Mouse (Mus musculus): ENCODE data around the gene Zkscan17. TPM values are rescaled to one million over a fixed set of nuclear protein-coding genes. Genes with fewer than 3 reads are reported as not detected.
A peak's percentile ranks its signal among the peaks of the same experiment; 100 is the strongest.
"Not testable (repeated sequence)": the region's sequence is repeated elsewhere in the genome, so short reads cannot be mapped to it uniquely, and the experiment has no call there.

Zkscan17 gene
- 17.0 and 18.0 TPM in 2 replicates for polyA plus RNA-seq (2015; fragmentation: Nextera tagmentation; extraction: Ambion mirVana)

DNA sequence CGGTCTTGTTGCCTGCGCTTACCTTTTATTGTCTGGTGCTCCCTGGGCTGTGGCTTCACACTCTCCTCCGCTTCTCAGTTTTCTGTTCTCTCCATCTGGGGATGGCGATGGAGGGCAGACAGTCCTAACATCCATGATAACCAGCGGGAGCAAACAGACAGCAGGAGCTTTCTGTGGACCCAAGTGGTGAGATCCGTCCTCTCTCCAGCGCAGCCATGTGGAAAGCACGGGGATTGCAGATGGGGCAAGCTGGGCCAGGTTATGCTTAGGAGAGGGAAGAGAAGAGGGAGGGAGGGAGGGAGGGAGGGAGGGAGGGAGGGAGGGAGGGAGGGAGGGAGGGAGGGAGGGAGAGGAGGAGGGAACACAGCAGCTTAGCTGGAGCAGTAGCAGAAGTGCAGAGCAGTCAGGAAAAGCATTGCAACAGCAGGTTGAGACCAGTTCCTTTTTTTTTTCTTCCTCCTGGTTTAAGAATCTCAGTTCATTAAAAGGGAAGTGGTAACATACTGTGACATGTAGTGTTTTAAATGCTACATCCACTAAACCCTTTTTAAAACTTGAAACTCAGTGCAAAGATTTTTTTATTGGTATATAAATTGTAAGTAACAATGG lies at the start of gene Zkscan17:
Gene Zkscan17 (minus strand): TSS at position 280 of the 609 bp plus-strand sequence.
- H3K36me3 ChIP-seq: no peaks in the 10 kb centered on the region
- H3K4me3 ChIP-seq (replicated peaks): no peak within 1 kb of the TSS
- peak within 1 kb of the TSS; percentile 31; the same call in 1 of the 2 replicates for H3K27ac ChIP-seq
- H3K4me1 ChIP-seq: no peaks in the 10 kb centered on the region
- H3K9me3 ChIP-seq: no peaks in the 10 kb centered on the region
- H3K4me2 ChIP-seq: no peak within 1 kb of the TSS
- H3K27me3 ChIP-seq (replicated peaks): no peaks in the 10 kb centered on the region
- H3K9ac ChIP-seq: no peak within 1 kb of the TSS
- ATAC-seq (ENCODE audit: insufficient read depth, low FRiP score, low read depth): no peak
- 43% methylated on average over 8 of the region's 8 CpGs for WGBS

DNA sequence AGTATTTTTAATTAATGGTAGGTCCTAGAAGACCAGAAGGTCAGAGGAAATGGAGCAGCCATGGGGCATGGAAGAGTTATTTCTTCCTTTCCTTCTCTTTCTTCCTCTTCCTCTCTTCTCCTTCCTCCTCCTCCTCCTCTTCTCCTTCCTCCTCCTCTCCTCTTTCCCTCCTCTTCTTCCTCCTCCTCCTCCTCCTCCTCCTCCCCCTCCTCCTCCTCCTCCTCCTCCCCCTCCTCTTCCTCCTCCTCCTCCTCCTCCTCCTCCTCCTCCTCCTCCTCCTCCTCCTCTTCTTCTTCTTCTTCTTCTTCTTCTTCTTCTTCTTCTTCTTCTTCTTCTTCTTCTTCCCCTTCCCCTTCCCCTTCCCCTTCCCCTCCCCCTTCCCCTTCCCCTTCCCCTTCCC lies 49.6 kb upstream of the Zkscan17 start, which contains the start of gene Olfr222:
Gene Olfr222 (minus strand): TSS at position 101 of the 400 bp plus-strand sequence.
- not testable (repeated sequence) for H3K36me3 ChIP-seq; H3K9me3 ChIP-seq; H3K4me3 ChIP-seq (replicated peaks); H3K9ac ChIP-seq; H3K27me3 ChIP-seq (replicated peaks); H3K4me1 ChIP-seq; H3K4me2 ChIP-seq; H3K27ac ChIP-seq; ATAC-seq (ENCODE audit: insufficient read depth, low FRiP score, low read depth)

DNA sequence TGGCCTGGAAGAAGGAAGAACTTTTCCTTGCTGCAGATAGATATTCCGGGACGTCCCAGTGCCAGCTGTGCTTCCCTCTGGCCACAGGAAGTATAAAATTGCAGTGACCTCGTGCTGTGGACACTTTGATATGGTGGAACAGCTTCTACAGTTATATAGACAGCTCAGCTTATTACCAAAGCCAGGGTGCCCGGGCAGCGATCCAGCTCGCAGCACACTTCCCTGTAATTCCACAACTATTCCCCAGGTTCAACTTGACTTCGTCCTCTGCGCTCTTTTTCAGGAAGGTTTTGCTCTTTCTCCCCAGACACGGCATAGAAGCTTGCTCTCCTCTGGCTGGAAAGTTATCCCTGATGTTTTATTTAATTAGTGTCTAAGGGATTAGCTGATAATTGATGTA lies 49.2 kb upstream of the Zkscan17 start:
- WGBS: 47% methylated on average over 9 of the region's 9 CpGs
- Histone ChIP-seq H3K4me1 (no peaks in the 10 kb centered on the region), H3K4me3 (replicated peaks) (no peak overlapping the region), H3K27ac (no peak overlapping the region), H3K4me2 (no peak overlapping the region), H3K36me3 (no peaks in the 10 kb centered on the region), H3K9me3 (no peaks in the 10 kb centered on the region), H3K9ac (no peak overlapping the region), H3K27me3 (replicated peaks) (peaks cover 11% of the 10 kb centered on the region)
- ATAC-seq (ENCODE audit: insufficient read depth, low FRiP score, low read depth): no peak

DNA sequence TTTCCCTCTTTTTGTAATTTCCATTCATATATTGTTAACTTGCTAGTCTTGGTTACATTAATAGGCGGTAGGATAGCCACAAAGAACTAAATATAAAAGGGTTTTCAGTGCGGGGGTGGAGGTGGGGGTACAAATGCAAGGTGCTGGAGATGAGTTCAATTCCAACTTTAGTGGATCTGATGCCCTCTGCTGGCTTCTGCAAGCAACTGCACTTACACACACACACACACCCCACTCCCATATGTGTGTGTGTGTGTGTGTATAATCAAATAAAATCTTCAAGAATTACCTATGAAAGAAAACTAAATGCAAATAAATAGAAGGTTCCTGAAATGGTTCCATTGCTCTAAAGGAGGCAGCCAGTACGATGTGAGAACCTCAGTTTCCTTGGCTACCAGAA lies 42.8 kb upstream of the Zkscan17 start:
- Histone ChIP-seq H3K9ac (no peak overlapping the region), H3K9me3 (no peaks in the 10 kb centered on the region), H3K27ac (no peak overlapping the region), H3K36me3 (no peaks in the 10 kb centered on the region), H3K27me3 (replicated peaks) (peaks cover 12% of the 10 kb centered on the region), H3K4me3 (replicated peaks) (no peak overlapping the region), H3K4me1 (no peaks in the 10 kb centered on the region), H3K4me2 (no peak overlapping the region)
- 55% methylated on average over 3 of the region's 3 CpGs for WGBS
- ATAC-seq (ENCODE audit: insufficient read depth, low FRiP score, low read depth): no peak

DNA sequence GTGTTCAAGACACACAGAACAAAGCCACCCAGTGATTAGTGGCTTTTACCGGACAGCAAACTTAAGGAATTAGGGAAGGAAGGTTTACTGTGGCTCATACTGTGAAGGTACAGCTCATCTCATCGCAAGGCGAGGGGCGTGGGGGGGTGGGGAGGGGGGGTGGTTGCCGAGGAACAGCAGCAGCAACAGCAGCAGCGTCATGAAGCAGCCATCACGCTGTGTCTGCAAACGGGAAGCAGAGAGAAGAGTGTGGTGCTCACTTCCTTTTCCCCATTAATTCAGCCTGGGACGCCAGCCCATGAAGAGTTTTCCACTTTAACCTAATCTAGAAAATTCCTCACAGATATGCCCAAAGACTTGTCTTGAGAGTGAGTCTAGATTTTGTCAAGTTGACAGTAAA lies 36.3 kb upstream of the Zkscan17 start:
- H3K9ac ChIP-seq: no peak overlapping the region
- no peak overlapping the region for H3K27ac ChIP-seq
- H3K4me1 ChIP-seq: no peaks in the 10 kb centered on the region
- H3K4me3 ChIP-seq (replicated peaks): no peak overlapping the region
- no peaks in the 10 kb centered on the region for H3K27me3 ChIP-seq (replicated peaks)
- H3K4me2 ChIP-seq: no peak overlapping the region
- 73% methylated on average over 9 of the region's 9 CpGs for WGBS
- H3K36me3 ChIP-seq: no peaks in the 10 kb centered on the region
- H3K9me3 ChIP-seq: no peaks in the 10 kb centered on the region
- no peak for ATAC-seq (ENCODE audit: insufficient read depth, low FRiP score, low read depth)

DNA sequence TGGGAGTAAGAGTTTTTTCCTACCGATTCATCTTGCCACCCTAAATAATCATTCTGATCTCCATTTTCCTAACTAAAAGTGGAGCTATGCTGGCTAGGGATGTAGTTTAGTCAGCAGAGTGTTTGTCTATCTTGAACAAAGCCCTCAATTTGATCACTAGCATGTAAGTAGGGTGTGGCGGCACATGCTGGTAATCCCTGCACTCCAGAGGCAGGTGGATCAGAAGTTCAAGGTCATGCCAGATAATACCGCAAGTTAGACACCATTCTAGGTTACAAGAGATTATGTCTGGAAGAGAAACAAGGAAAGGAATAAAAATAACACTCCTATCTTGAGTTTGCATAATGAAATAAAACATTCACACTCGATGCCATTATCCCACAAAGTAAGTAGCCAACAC lies 35.8 kb upstream of the Zkscan17 start:
- H3K4me1 ChIP-seq: no peaks in the 10 kb centered on the region
- no peaks in the 10 kb centered on the region for H3K9me3 ChIP-seq
- H3K9ac ChIP-seq: no peak overlapping the region
- no peak overlapping the region for H3K4me3 ChIP-seq (replicated peaks)
- H3K27ac ChIP-seq: no peak overlapping the region
- 91% methylated on average over 4 of the region's 4 CpGs for WGBS
- H3K36me3 ChIP-seq: no peaks in the 10 kb centered on the region
- H3K4me2 ChIP-seq: no peak overlapping the region
- no peaks in the 10 kb centered on the region for H3K27me3 ChIP-seq (replicated peaks)
- ATAC-seq (ENCODE audit: insufficient read depth, low FRiP score, low read depth): no peak

DNA sequence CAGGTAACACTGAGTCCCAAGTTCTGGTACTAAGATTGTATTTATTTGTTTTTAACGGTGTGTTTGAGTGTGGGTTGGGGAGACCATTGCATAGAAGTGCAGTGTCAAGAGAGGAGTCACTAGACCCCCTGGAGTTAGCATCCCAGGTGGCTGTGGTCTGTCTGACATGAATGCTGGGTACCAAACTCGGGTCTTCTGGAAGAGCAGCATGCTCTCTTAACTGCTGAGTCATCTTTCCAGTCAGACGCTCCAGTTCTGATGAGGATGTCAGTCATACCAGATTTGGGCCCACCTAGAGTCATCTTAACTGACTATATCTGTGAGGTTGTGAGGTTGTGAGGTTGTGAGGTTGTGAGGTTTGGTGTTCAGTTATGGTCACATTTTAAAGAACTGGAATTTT lies 34.4 kb upstream of the Zkscan17 start:
- 64% methylated on average over 3 of the region's 3 CpGs for WGBS
- Histone ChIP-seq H3K4me3 (replicated peaks) (no peak overlapping the region), H3K9ac (no peak overlapping the region), H3K9me3 (no peaks in the 10 kb centered on the region), H3K4me2 (no peak overlapping the region), H3K36me3 (no peaks in the 10 kb centered on the region), H3K27ac (no peak overlapping the region), H3K4me1 (no peaks in the 10 kb centered on the region), H3K27me3 (replicated peaks) (no peaks in the 10 kb centered on the region)
- no peak for ATAC-seq (ENCODE audit: insufficient read depth, low FRiP score, low read depth)

DNA sequence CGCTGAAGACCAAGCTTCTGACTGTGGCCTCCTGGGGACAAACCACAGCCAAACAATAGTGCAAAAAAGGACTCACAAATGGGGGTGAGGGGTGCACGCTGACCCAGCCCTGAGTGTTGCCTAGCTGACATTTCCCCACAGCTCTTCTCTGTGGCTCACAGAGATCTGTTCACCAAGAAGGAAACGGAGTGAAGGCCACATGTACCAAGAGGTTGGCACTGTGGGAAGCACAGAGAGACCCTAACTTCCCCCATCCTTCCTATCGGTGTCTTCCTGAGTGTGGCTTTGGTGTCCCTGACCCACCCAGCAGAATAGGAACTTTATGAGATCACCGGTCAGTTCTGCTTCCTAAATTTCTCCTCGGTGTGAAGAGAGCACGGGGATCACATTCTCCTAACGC lies 28.0 kb upstream of the Zkscan17 start:
- Histone ChIP-seq H3K9me3 (no peaks in the 10 kb centered on the region), H3K4me3 (replicated peaks) (no peak overlapping the region), H3K4me1 (no peaks in the 10 kb centered on the region), H3K36me3 (no peaks in the 10 kb centered on the region), H3K27me3 (replicated peaks) (no peaks in the 10 kb centered on the region), H3K9ac (no peak overlapping the region), H3K27ac (no peak overlapping the region), H3K4me2 (no peak overlapping the region)
- WGBS: 72% methylated on average over 8 of the region's 8 CpGs
- no peak for ATAC-seq (ENCODE audit: insufficient read depth, low FRiP score, low read depth)

DNA sequence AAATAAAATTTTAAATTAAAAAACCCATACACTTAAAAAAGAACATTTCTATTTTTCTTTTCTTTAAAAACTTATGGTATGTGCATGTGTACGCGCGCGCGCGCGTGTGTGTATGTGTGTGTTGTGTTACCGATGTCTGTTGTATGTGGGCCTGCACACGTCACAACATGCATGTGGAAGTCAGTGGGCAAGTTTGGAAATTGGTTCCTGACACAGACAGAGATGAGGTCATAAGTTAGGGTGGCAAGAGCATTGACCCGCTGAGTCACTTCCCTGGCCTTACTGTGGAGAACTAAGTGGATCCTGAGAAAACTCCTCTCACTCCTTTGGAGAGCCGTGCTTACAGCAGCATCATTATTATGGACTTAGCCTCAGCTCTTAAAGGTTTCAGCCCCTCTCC lies 27.6 kb upstream of the Zkscan17 start:
- no peak for ATAC-seq (ENCODE audit: insufficient read depth, low FRiP score, low read depth)

DNA sequence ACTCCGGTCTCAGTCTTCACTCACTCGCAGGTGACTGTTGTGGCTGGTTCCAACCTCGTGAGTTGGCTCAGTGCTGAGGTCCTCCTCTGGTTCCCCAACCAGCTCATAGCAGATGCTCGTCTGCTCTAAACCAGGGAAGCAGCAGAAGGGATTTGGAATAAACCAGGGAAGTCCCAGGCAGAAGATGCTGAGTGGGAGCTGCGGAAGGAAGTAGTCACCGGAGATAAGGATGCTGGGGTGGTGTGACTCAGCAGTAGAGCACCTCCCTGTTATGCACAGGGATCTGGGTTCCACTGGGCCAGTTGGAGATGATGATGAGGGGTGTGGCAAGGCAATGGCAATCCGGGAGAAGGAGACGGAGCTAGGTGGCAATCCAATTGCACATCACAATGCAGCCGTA lies 17.5 kb upstream of the Zkscan17 start:
- Histone ChIP-seq H3K4me2 (no peak overlapping the region), H3K9ac (no peak overlapping the region), H3K36me3 (no peaks in the 10 kb centered on the region), H3K9me3 (no peaks in the 10 kb centered on the region), H3K27ac (no peak overlapping the region), H3K4me1 (no peaks in the 10 kb centered on the region), H3K27me3 (replicated peaks) (no peaks in the 10 kb centered on the region), H3K4me3 (replicated peaks) (no peak overlapping the region)
- WGBS: 85% methylated on average over 9 of the region's 9 CpGs
- ATAC-seq (ENCODE audit: insufficient read depth, low FRiP score, low read depth): no peak

More for the DNA sequence above, 27.6 kb upstream of the Zkscan17 start:
- Histone ChIP-seq H3K4me3 (replicated peaks) (no peak overlapping the region), H3K9ac (no peak overlapping the region), H3K9me3 (no peaks in the 10 kb centered on the region), H3K4me1 (no peaks in the 10 kb centered on the region), H3K27me3 (replicated peaks) (no peaks in the 10 kb centered on the region), H3K4me2 (no peak overlapping the region), H3K36me3 (no peaks in the 10 kb centered on the region), H3K27ac (no peak overlapping the region)
- WGBS: 94% methylated on average over 11 of the region's 11 CpGs

DNA sequence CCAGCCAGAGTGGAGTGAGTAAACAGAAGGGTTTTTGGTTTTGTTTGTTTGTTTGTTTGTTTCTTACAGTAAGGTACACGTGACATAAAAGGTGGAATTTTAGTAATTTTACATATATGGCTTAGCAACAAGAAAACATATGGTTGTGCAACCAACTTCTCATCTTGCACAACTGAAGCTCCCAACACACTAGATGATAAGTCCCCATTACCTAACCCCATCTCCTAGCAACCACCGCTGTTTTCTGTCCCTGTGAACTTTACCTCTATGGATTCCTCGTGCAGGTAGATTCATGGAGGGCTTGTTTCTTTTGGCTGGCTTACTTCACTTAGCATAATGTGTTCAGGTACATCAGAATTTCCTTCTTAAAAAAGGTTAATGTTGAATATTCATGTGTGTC lies 16.8 kb upstream of the Zkscan17 start:
- H3K9me3 ChIP-seq: no peaks in the 10 kb centered on the region
- no peaks in the 10 kb centered on the region for H3K4me1 ChIP-seq
- WGBS: 76% methylated on average over 3 of the region's 3 CpGs
- H3K27ac ChIP-seq: no peak overlapping the region
- no peaks in the 10 kb centered on the region for H3K27me3 ChIP-seq (replicated peaks)
- no peaks in the 10 kb centered on the region for H3K36me3 ChIP-seq
- H3K4me3 ChIP-seq (replicated peaks): no peak overlapping the region
- H3K9ac ChIP-seq: no peak overlapping the region
- H3K4me2 ChIP-seq: no peak overlapping the region
- ATAC-seq (ENCODE audit: insufficient read depth, low FRiP score, low read depth): no peak

DNA sequence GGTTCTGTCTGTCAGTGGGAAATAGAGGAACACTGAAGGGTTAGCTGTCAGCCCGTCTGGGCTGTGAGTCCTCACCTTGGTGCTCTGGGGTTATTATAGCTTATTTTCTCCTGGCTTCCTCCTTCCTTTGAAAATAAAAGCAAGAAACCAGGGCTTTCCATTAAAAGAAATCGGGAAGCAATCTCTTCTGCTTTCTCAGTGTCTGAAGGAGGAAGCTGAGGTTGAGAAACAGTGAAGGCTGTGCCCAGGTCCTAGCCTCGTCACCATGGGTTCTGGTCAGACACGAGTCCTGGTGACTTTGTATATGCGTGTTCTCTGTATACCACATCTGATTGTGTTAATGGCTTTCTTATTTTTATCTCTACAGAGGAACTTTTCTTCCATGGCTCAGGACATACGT lies 15.9 kb upstream of the Zkscan17 start:
- H3K36me3 ChIP-seq: no peaks in the 10 kb centered on the region
- H3K27ac ChIP-seq: no peak overlapping the region
- 70% methylated on average over 6 of the region's 6 CpGs for WGBS
- H3K4me2 ChIP-seq: no peak overlapping the region
- no peak overlapping the region for H3K4me3 ChIP-seq (replicated peaks)
- no peak overlapping the region for H3K9ac ChIP-seq
- H3K4me1 ChIP-seq: no peaks in the 10 kb centered on the region
- no peaks in the 10 kb centered on the region for H3K27me3 ChIP-seq (replicated peaks)
- no peak for ATAC-seq (ENCODE audit: insufficient read depth, low FRiP score, low read depth)
- H3K9me3 ChIP-seq: no peaks in the 10 kb centered on the region

DNA sequence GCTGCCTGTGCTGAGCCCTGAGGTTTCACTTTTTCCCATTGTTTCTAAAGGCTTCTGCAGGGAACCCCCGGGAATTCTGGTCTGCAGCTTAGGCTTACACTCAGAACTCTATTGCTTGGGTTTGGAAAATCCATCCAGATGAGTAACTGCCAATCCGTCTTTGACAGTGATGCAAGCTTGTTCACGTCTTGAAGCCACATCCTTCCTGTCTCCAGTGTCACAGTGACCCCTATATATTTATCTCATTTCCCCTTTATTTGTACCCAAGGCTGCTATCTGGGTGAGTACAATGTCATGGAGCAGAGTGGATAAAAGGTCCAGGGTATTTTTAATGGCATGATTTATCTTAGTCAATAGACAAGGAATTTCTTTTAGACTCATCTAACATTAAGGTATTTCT lies 14.8 kb upstream of the Zkscan17 start, which contains the start of gene Nlrp3:
Gene Nlrp3 (plus strand): TSS at position 245 of the 400 bp plus-strand sequence.
- WGBS: 38% methylated on average over 3 of the region's 3 CpGs
- H3K9me3 ChIP-seq: no peaks in the 10 kb centered on the region
- no peaks in the 10 kb centered on the region for H3K36me3 ChIP-seq
- no peaks in the 10 kb centered on the region for H3K4me1 ChIP-seq
- H3K4me2 ChIP-seq: no peak within 1 kb of the TSS
- no peak within 1 kb of the TSS for H3K9ac ChIP-seq
- no peak within 1 kb of the TSS for H3K27ac ChIP-seq
- no peaks in the 10 kb centered on the region for H3K27me3 ChIP-seq (replicated peaks)
- H3K4me3 ChIP-seq (replicated peaks): no peak within 1 kb of the TSS
- no peak for ATAC-seq (ENCODE audit: insufficient read depth, low FRiP score, low read depth)

Data from stomach, embryonic 15.5 days (tissue).